Mouse (Mus musculus) forebrain, embryonic 14.5 days (tissue): Measurements from ENCODE around the gene Gm11146. TPM values are rescaled to one million over a fixed set of nuclear protein-coding genes. Genes with fewer than 3 reads are reported as not detected.

ENCODE experiments used
- ATAC-seq: fragments of 200-750 bp; cut with Nextera tagmentation; 2 replicates; pipeline ENCODE4 v1.8.0; 2017; ENCODE audit warnings: mild to moderate bottlenecking, moderate library complexity
- DNase-seq: peaks from one replicate; pipeline ENCODE4 v3.0.0-alpha.2; 2015; ENCODE audit warnings: low spot score
- H3K27ac ChIP-seq: fragments of 300-500 bp; sonication (generic); 2 replicates; pipeline ENCODE4 v1.5.1; 2014; ENCODE audit warnings: low read depth, mild to moderate bottlenecking, control low read depth, low read length, moderate library complexity
- H3K27me3 ChIP-seq: fragments of 300-500 bp; sonication (generic); replicated peaks from 2 replicates; pipeline ENCODE4 v1.6.1; 2014; ENCODE audit warnings: low read length, control low read depth, mixed read lengths; ENCODE audit not compliant: control insufficient read depth, insufficient read depth
- H3K36me3 ChIP-seq: fragments of 300-500 bp; sonication (generic); 2 replicates; pipeline ENCODE4 v1.6.1; 2014; ENCODE audit warnings: low read length, control low read depth; ENCODE audit not compliant: control insufficient read depth, insufficient read depth
- H3K4me1 ChIP-seq: fragments of 300-500 bp; sonication (generic); 2 replicates; pipeline ENCODE4 v1.6.1; 2014; ENCODE audit warnings: antibody characterized with exemption, low read length, control low read depth; ENCODE audit not compliant: control insufficient read depth, insufficient read depth
- H3K4me2 ChIP-seq: fragments of 300-500 bp; sonication (generic); 2 replicates; pipeline ENCODE4 v1.6.1; 2014; ENCODE audit warnings: mild to moderate bottlenecking, control low read depth, low read length
- H3K4me3 ChIP-seq: fragments of 300-500 bp; sonication (generic); 2 replicates; pipeline ENCODE4 v1.5.1; 2014; ENCODE audit warnings: low read depth, low read length, control low read depth
- H3K9ac ChIP-seq: fragments of 300-500 bp; sonication (generic); 2 replicates; pipeline ENCODE4 v1.6.1; 2014; ENCODE audit warnings: mild to moderate bottlenecking, low read length, control low read depth, moderate library complexity
- H3K9me3 ChIP-seq: fragments of 300-500 bp; sonication (generic); replicated peaks from 2 replicates; pipeline ENCODE4 v1.6.1; 2016; ENCODE audit warnings: low read length, control low read depth, mixed read lengths; ENCODE audit not compliant: control insufficient read depth
- WGBS: fragments of 180-500 bp; shearing (Covaris S2); extraction: QIAGEN DNeasy Blood & Tissue Kit; methylation state at CpG from one replicate; pipeline ENCODE4 v1.1.7; 2014; 5-methylcytosine and 5-hydroxymethylcytosine counted together
- polyA plus RNA-seq: library from polyadenylated mRNA; unstranded; fragments of >200 nt; fragmentation: Nextera tagmentation; extraction: Ambion mirVana; gene quantifications from 2 replicates; pipeline ENCODE4 v1.2.1, GENCODE M21; 2014

Gm11146 gene
- polyA plus RNA-seq, 1 experiment from 2014 or later, result not detected

DNA sequence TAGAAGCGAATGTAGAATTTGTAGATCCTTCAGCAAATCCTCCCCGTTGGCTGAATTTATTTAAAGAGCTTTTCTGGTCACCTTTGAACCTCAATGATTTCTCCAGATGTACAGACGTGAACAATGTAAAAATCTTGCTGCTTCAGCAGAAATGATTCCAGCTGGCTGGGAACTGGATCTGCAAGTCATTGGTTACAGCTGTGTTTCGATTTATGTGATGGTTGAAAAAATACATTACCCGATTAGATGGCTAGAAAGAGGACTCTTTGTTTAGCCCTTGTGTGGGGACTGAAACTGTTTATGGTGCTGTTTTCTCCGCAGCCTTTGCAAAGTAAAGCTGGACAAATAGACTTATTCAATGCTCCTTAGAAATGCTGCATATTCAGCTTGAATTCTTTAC, 34.6 kb upstream of the Gm11146 start:
- ATAC-seq, result peak; percentile 76
- peak overlapping the region; percentile 16; the same call in 1 of the 2 replicates for H3K4me2 ChIP-seq

GRCm38 (mm10) chr16:77632315-77632881, 30.5 kb upstream of the Gm11146 start:
- H3K4me2 ChIP-seq, result no peak overlapping the region
- H3K9me3 ChIP-seq, result no peaks in the 10 kb centered on the region
- H3K9ac ChIP-seq, result no peak overlapping the region
- no peak for ATAC-seq
- H3K27ac ChIP-seq, result no peak overlapping the region
- 89% methylated on average over 6 of the region's 6 CpGs for WGBS
- no peaks in the 10 kb centered on the region for H3K27me3 ChIP-seq
- no peak for DNase-seq
- peaks cover 13% of the 10 kb centered on the region; the same call in 1 of the 2 replicates for H3K36me3 ChIP-seq
- no peak overlapping the region for H3K4me3 ChIP-seq
- peaks cover 4% of the 10 kb centered on the region for H3K4me1 ChIP-seq

More for the DNA sequence above, 34.6 kb upstream of the Gm11146 start:
- H3K4me3 ChIP-seq, result no peak overlapping the region
- peaks cover 4% of the 10 kb centered on the region for H3K4me1 ChIP-seq
- 30% methylated on average over 6 of the region's 6 CpGs for WGBS
- no peaks in the 10 kb centered on the region for H3K36me3 ChIP-seq
- DNase-seq, result peak; percentile 79
- peak overlapping the region; percentile 38; the same call in 1 of the 2 replicates for H3K9ac ChIP-seq
- peak overlapping the region; percentile 70 for H3K27ac ChIP-seq
- H3K9me3 ChIP-seq, result no peaks in the 10 kb centered on the region
- no peaks in the 10 kb centered on the region for H3K27me3 ChIP-seq

DNA sequence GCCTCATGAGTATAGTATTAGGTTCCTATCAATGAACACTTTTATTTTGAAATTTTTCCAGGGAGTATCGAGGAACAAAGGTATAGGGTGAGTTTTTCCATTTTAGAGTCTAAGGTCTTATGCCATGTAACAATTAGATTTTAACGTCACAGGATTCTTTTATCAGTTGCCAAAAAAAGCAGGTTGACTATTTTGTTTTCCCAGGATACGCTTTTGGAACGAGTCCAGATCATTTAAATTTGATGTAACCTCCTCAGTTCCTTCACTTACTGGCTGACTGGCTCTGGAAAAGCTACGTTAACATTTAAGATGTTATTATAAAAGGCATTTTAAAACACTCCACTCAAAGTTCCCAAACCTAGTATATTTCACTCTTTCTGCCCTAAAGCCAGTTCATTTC, 20.8 kb upstream of the Gm11146 start:
- Histone ChIP-seq H3K9me3 (no peaks in the 10 kb centered on the region), H3K4me1 (no peaks in the 10 kb centered on the region), H3K4me2 (no peak overlapping the region), H3K4me3 (no peak overlapping the region), H3K27ac (no peak overlapping the region), H3K36me3 (0 out of 2 replicates have a peak, but pooled peaks cover 5% of the 10 kb centered on the region), H3K9ac (no peak overlapping the region), H3K27me3 (no peaks in the 10 kb centered on the region)
- WGBS, result 37% methylated on average over 5 of the region's 5 CpGs
- ATAC-seq, result no peak
- DNase-seq, result peak; percentile 64

DNA sequence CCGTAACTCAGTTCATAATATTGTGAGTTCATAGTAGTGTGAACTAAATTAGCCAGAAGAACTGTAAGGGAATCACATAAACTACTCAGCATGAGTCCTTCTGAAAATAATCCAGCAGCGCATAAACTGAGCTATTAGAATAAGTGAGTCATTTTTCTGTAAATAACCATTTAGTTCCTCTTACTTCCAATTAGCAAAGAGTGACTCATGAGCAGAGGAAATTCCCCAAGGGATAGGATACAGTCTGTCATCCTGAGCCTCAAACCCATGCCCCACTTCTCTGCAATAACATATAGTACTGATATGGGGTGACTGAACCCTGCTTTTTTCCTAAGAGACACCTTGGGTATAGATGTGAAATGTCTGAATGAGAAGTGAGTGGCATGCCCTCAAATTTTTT, 687 bp upstream of the Gm11146 start:
- H3K27me3 ChIP-seq, result no peaks in the 10 kb centered on the region
- peaks cover 11% of the 10 kb centered on the region; the same call in 1 of the 2 replicates for H3K36me3 ChIP-seq
- H3K4me1 ChIP-seq, result no peaks in the 10 kb centered on the region
- no peak overlapping the region for H3K4me2 ChIP-seq
- ATAC-seq (no peak), DNase-seq (no peak)
- no peaks in the 10 kb centered on the region for H3K9me3 ChIP-seq
- WGBS, result 67% methylated on average over 2 of the region's 2 CpGs
- no peak overlapping the region for H3K27ac ChIP-seq
- no peak overlapping the region for H3K9ac ChIP-seq
- no peak overlapping the region for H3K4me3 ChIP-seq

DNA sequence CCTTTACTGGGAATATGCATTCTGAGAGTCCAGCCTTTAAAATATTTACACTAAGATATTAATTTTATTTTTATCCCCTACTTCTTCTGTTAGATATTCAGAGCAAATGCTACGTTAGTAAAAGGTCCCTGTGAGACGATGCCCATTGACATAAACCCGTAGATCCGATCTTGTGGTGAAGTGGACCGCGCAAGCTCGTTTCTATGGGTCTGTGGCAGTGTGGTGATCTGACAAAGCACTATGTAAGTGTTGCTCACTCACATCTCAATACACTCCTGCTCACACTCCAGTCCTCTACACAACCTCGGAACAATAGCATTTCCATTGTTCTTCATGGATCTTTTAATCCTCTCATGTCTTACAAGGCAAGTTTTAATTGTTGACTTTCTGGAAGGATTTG, 3.1 kb downstream of the Gm11146 start:
- Histone ChIP-seq H3K4me1 (no peaks in the 10 kb centered on the region; the same call in 1 of the 2 replicates), H3K9me3 (no peaks in the 10 kb centered on the region), H3K27me3 (no peaks in the 10 kb centered on the region), H3K9ac (no peak overlapping the region), H3K36me3 (peaks cover 8% of the 10 kb centered on the region; the same call in 1 of the 2 replicates), H3K27ac (no peak overlapping the region), H3K4me2 (peak overlapping the region; percentile 0), H3K4me3 (no peak overlapping the region)
- 77% methylated on average over 8 of the region's 8 CpGs for WGBS
- ATAC-seq, result no peak
- no peak for DNase-seq

DNA sequence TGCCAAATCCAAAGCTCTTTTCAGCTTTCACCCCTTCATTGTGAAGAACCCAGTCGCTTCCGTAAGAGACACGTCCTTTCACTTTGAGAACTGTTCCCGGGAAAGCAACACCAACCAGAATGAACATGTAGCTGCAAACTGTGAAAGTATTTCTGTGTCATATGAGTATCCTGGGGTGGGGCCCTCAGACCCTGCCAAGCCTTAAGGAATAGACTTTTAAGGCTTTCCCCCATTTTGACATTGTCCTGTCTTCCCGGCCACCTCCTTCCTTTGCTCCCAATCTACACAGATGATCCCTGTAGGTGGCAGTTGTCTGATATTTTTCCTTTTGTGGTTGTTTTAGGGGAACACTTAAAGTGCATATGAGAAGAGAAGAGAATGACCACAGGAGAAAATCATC, 5.3 kb downstream of the Gm11146 start:
- H3K27me3 ChIP-seq, result no peaks in the 10 kb centered on the region
- 24% methylated on average over 5 of the region's 5 CpGs for WGBS
- H3K9ac ChIP-seq, result peak overlapping the region; percentile 52
- no peaks in the 10 kb centered on the region for H3K9me3 ChIP-seq
- peak overlapping the region; percentile 65 for H3K27ac ChIP-seq
- peak; percentile 6; the same call in 1 of the 2 replicates for ATAC-seq
- peaks cover 8% of the 10 kb centered on the region; the same call in 1 of the 2 replicates for H3K36me3 ChIP-seq
- H3K4me2 ChIP-seq, result peak overlapping the region; percentile 45
- peak; percentile 77 for DNase-seq
- H3K4me1 ChIP-seq, result peaks cover 8% of the 10 kb centered on the region
- H3K4me3 ChIP-seq, result peak overlapping the region; percentile 26

- H3K4me1 ChIP-seq, result peaks cover 8% of the 10 kb centered on the region
- H3K27me3 ChIP-seq, result no peaks in the 10 kb centered on the region
- no peaks in the 10 kb centered on the region for H3K9me3 ChIP-seq
- 55% methylated on average over 7 of the region's 7 CpGs for WGBS
- H3K27ac ChIP-seq, result peak overlapping the region; percentile 63; the same call in 1 of the 2 replicates
- H3K36me3 ChIP-seq, result peaks cover 8% of the 10 kb centered on the region; the same call in 1 of the 2 replicates
- H3K4me2 ChIP-seq, result peak overlapping the region; percentile 54
- H3K9ac ChIP-seq, result peak overlapping the region; percentile 74
- peak overlapping the region; percentile 37 for H3K4me3 ChIP-seq
- DNase-seq (peak; percentile 40), ATAC-seq (no peak)
These were observed 6.2 kb downstream of the Gm11146 start for GRCm38 (mm10) chr16:77595661-77596060.

DNA sequence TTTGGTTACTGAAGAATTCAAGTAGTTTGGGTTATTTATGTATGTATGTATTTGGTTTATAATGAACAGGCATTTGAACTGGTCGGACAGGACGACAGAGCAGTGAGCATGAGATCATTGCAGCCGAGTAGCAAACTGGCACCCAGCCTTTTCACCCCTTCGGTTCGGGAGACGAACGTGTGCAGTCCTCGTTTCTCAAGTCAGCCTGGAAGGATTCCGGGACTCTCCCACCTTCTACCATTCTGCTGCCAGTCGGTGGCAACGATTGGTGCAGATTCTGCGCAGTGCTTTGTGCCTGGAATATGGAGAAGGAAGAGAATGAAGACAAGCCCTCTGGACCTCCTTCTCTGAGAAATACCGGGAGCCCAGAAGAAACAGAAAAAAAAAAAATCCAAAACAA, 7.3 kb downstream of the Gm11146 start:
- Histone ChIP-seq H3K27ac (peak overlapping the region; percentile 86), H3K36me3 (peaks cover 6% of the 10 kb centered on the region; the same call in 1 of the 2 replicates), H3K27me3 (no peaks in the 10 kb centered on the region), H3K9me3 (no peaks in the 10 kb centered on the region), H3K4me2 (peak overlapping the region; percentile 54), H3K4me3 (peak overlapping the region; percentile 37), H3K9ac (peak overlapping the region; percentile 74), H3K4me1 (peaks cover 8% of the 10 kb centered on the region)
- DNase-seq (peak; percentile 91), ATAC-seq (peak; percentile 74)
- 19% methylated on average over 13 of the region's 13 CpGs for WGBS

GRCm38 (mm10) chr16:77593828-77594421, 8.0 kb downstream of the Gm11146 start:
- Histone ChIP-seq H3K27me3 (no peaks in the 10 kb centered on the region), H3K36me3 (no peaks in the 10 kb centered on the region), H3K4me1 (peaks cover 8% of the 10 kb centered on the region), H3K9me3 (no peaks in the 10 kb centered on the region), H3K27ac (peak overlapping the region; percentile 86), H3K4me3 (peak overlapping the region; percentile 37), H3K4me2 (peak overlapping the region; percentile 54), H3K9ac (peak overlapping the region; percentile 74)
- WGBS, result 4% methylated on average over 12 of the region's 12 CpGs
- DNase-seq (peak; percentile 95), ATAC-seq (peak; percentile 81)
